In the genomic region with DNA sequence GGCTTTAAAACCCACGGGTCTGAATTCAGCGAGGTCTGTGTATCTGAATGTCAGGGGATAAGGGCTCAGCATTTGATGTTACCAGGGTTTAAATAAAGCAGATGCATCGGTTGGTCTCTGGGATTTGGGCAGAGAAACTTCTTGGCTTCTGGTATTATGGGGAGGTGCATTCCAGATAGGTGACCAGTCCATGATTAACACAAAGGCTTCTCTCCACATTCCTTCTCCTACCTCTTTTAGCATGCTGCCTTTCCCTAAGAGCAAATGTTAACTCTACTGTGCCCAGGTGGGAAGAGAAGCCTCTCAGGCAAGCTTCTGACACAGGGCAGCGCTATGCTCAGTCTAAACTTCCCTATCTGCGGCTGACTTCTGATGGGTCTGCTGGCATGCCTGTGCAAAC, we compare ENCODE assay signal across 27 mouse cellular contexts. TPM values are rescaled to one million over a fixed set of nuclear protein-coding genes. Genes with fewer than 3 reads are reported as not detected.
A peak's percentile ranks its signal among the peaks of the same experiment; 100 is the strongest.
DNase-seq lines count a peak whose midpoint lies in the region; ATAC-seq lines count a peak whose summit lies in the region.
"Had no signal": no experiment of that assay in that cellular context is flagged by ENCODE, and none has a peak within 500 bp of the region (broad histone marks: within the 10 kb centered on the region; RNA-seq: fewer than 3 reads in every experiment).

No protein-coding gene starts in this region.

- WGBS in liver, embryonic 12.5 days (ENCODE audit: insufficient replicate concordance) = 79% methylated on average over 5 of the region's 5 CpGs
- WGBS in liver, embryonic 15.5 days (ENCODE audit: insufficient replicate concordance) = 78% methylated on average over 5 of the region's 5 CpGs
- 88% methylated on average over 5 of the region's 5 CpGs for WGBS in forebrain, embryonic 16.5 days

- DNase-seq in liver (no peak), 3T3-L1 (ENCODE audit: low read depth, low spot score) (peak; percentile 53), NIH3T3 (ENCODE audit: low read depth) (peak; percentile 32)
- no peak for DNase-seq in gastrocnemius, adult 18-20 months (ENCODE audit: low spot score)
- no peak for DNase-seq in urinary bladder, postnatal 36 days (ENCODE audit: low spot score in 2 of 2)
- DNase-seq: adrenal gland, postnatal 10 days; adrenal gland, postnatal 36 days; B cell, adult 2 months; cerebellum, adult 18-20 months; cerebellum, adult 9-10 months; cerebellum, postnatal 14 days; gastrocnemius, adult 2 months; gastrocnemius, postnatal 14 days; heart, adult 18-20 months had no signal

- H3K4me2 ChIP-seq in liver, embryonic 12.5 days = peak overlapping the region; percentile 56; the same call in 1 of the 2 replicates
- H3K4me2 ChIP-seq in liver, embryonic 15.5 days = peak overlapping the region; percentile 58
- no peak overlapping the region for H3K4me2 ChIP-seq in forebrain, embryonic 16.5 days (ENCODE audit: low read length)
- H3K4me2 ChIP-seq: forebrain, embryonic 12.5 days; forebrain, embryonic 15.5 days; heart, embryonic 13.5 days; hindbrain, embryonic 13.5 days; intestine, embryonic 15.5 days had no signal

- H3K9me3 ChIP-seq in liver, embryonic 12.5 days (replicated peaks) = no peaks in the 10 kb centered on the region
- no peaks in the 10 kb centered on the region for H3K9me3 ChIP-seq in liver, embryonic 15.5 days (replicated peaks)
- H3K9me3 ChIP-seq in forebrain, embryonic 16.5 days (ENCODE audit: control insufficient read depth, low read length) = no peaks in the 10 kb centered on the region
- H3K9me3 ChIP-seq: forebrain, embryonic 12.5 days; forebrain, embryonic 15.5 days; G1E; heart, embryonic 10.5 days; heart, embryonic 13.5 days; hindbrain, embryonic 13.5 days; intestine, embryonic 15.5 days had no signal

- no peak for ATAC-seq in liver, embryonic 12.5 days
- ATAC-seq in liver, embryonic 15.5 days (ENCODE audit: insufficient read depth) = no peak
- ATAC-seq in forebrain, embryonic 16.5 days = no peak
- ATAC-seq: forebrain, embryonic 15.5 days; hindbrain, embryonic 16.5 days; intestine, embryonic 15.5 days had no signal

- no peak overlapping the region for H3K27ac ChIP-seq in liver, embryonic 12.5 days
- H3K27ac ChIP-seq in liver, embryonic 15.5 days (replicated peaks) = no peak overlapping the region
- H3K27ac ChIP-seq in forebrain, embryonic 16.5 days (ENCODE audit: low read length) = no peak overlapping the region
- H3K27ac ChIP-seq: forebrain, embryonic 12.5 days; forebrain, embryonic 15.5 days; gastrocnemius, adult 2 months; heart, embryonic 10.5 days; heart, embryonic 13.5 days; hindbrain, embryonic 13.5 days; intestine, embryonic 15.5 days had no signal

- H3K9ac ChIP-seq in liver, embryonic 12.5 days = no peak overlapping the region
- no peak overlapping the region for H3K9ac ChIP-seq in liver, embryonic 15.5 days
- H3K9ac ChIP-seq in forebrain, embryonic 16.5 days (replicated peaks; ENCODE audit: low read depth, low read length) = no peak overlapping the region
- H3K9ac ChIP-seq: forebrain, embryonic 12.5 days; forebrain, embryonic 15.5 days; heart, embryonic 13.5 days; hindbrain, embryonic 13.5 days; intestine, embryonic 15.5 days had no signal

- peaks cover 29% of the 10 kb centered on the region for H3K4me1 ChIP-seq in liver, embryonic 12.5 days
- H3K4me1 ChIP-seq in liver, embryonic 15.5 days (replicated peaks) = peaks cover 20% of the 10 kb centered on the region
- H3K4me1 ChIP-seq in forebrain, embryonic 16.5 days (replicated peaks; ENCODE audit: control insufficient read depth, insufficient read depth, low read length) = no peaks in the 10 kb centered on the region
- H3K4me1 ChIP-seq: forebrain, embryonic 12.5 days; forebrain, embryonic 15.5 days; heart, embryonic 10.5 days; heart, embryonic 13.5 days; intestine, embryonic 15.5 days had no signal

- H3K27me3 ChIP-seq in liver, embryonic 12.5 days (replicated peaks) = no peaks in the 10 kb centered on the region
- H3K27me3 ChIP-seq in liver, embryonic 15.5 days = no peaks in the 10 kb centered on the region
- no peaks in the 10 kb centered on the region for H3K27me3 ChIP-seq in forebrain, embryonic 16.5 days (replicated peaks; ENCODE audit: control insufficient read depth, insufficient read depth, low read length)
- H3K27me3 ChIP-seq: CH12.LX; forebrain, embryonic 12.5 days; forebrain, embryonic 15.5 days; heart, embryonic 13.5 days; hindbrain, embryonic 13.5 days; intestine, embryonic 15.5 days had no signal

- no peak overlapping the region for H3K4me3 ChIP-seq in liver, embryonic 12.5 days
- H3K4me3 ChIP-seq in liver, embryonic 15.5 days (replicated peaks) = no peak overlapping the region
- H3K4me3 ChIP-seq in forebrain, embryonic 16.5 days (replicated peaks; ENCODE audit: low read length) = no peak overlapping the region
- H3K4me3 ChIP-seq: forebrain, embryonic 12.5 days; forebrain, embryonic 15.5 days; gastrocnemius, adult 2 months; heart, embryonic 10.5 days; heart, embryonic 13.5 days; hindbrain, embryonic 13.5 days; intestine, embryonic 15.5 days had no signal

- H3K36me3 ChIP-seq in liver, embryonic 12.5 days = peaks cover 12% of the 10 kb centered on the region; the same call in 1 of the 2 replicates
- H3K36me3 ChIP-seq in liver, embryonic 15.5 days (replicated peaks) = no peaks in the 10 kb centered on the region
- H3K36me3 ChIP-seq in forebrain, embryonic 16.5 days (ENCODE audit: control insufficient read depth, insufficient read depth) = peaks cover 6% of the 10 kb centered on the region
- H3K36me3 ChIP-seq: forebrain, embryonic 12.5 days had no signal

RNA-seq across cellular contexts. Expression of a gene that starts 17.3 kb away (rescaled TPM):
- 0.99 and 1.4 TPM in 2 replicates for polyA plus RNA-seq in liver, embryonic 12.5 days (2016; fragmentation: Nextera tagmentation; extraction: Ambion mirVana)
- 0.89 and 1.1 TPM in 2 replicates for polyA plus RNA-seq in liver, embryonic 15.5 days (2015; fragmentation: Nextera tagmentation; extraction: Ambion mirVana)
- polyA plus RNA-seq in forebrain, embryonic 16.5 days (2015; fragmentation: Nextera tagmentation; extraction: Ambion mirVana) = 7.1 and 7.5 TPM in 2 replicates
- under 1 TPM; 0.41 to 0.43 TPM for total RNA-seq in gastrocnemius, adult 18-20 months (2021)
- total RNA-seq: CH12.LX had no signal

RNA-seq across cellular contexts. Expression of a gene that starts 32.2 kb away (rescaled TPM):
- polyA plus RNA-seq in liver, embryonic 12.5 days (2016; fragmentation: Nextera tagmentation; extraction: Ambion mirVana) = not detected in 2 replicates
- 0.47 and 0.75 TPM in 2 replicates for polyA plus RNA-seq in liver, embryonic 15.5 days (2015; fragmentation: Nextera tagmentation; extraction: Ambion mirVana)
- not detected in 2 replicates for polyA plus RNA-seq in forebrain, embryonic 16.5 days (2015; fragmentation: Nextera tagmentation; extraction: Ambion mirVana)
- total RNA-seq in gastrocnemius, adult 18-20 months (2021) = 100 to 1,000 TPM; 214 to 218 TPM
- total RNA-seq: CH12.LX; hematopoietic stem cell, adult 5-6 weeks had no signal
- polyA plus RNA-seq: G1E had no signal

Comparison
In these comparisons a context has a peak if more than half of its experiments do, and no peak if none do; other contexts are left out.
1. DNase-seq: peak in 3T3-L1 (single experiment) and NIH3T3 (single experiment); none in liver (single experiment), gastrocnemius, adult 18-20 months (single experiment) and urinary bladder, postnatal 36 days (0 of 2).